Mouse (Mus musculus): ENCODE measurements around the gene Papolg. TPM values are rescaled to one million over a fixed set of nuclear protein-coding genes. Genes with fewer than 3 reads are reported as not detected.
"Not testable (repeated sequence)": the region's sequence is repeated elsewhere in the genome, so short reads cannot be mapped to it uniquely, and the experiment has no call there.

Gene Papolg
- 3.2 TPM for polyA plus RNA-seq (2012; fragmentation: generic; extraction: Trizol)

- no peak for TF ChIP-seq SRF (IDR thresholded peaks at IDR 0.05; ENCODE audit: control insufficient read depth, insufficient read length, low read depth)
- TF ChIP-seq POLR2AphosphoS2 (IDR thresholded peaks at IDR 0.05; ENCODE audit: insufficient read length, low read depth): peak; percentile 88
- TF ChIP-seq MYOD1 (IDR thresholded peaks at IDR 0.05; ENCODE audit: control insufficient read depth in 1 of 3, insufficient read length in 2 of 3, low read depth in 2 of 3): no peak
- peak; percentile 87 for TF ChIP-seq POLR2A (IDR thresholded peaks at IDR 0.05; ENCODE audit: insufficient read length, low read depth)
- Histone ChIP-seq H3K4me2 (ENCODE audit: low read depth) (peak within 1 kb of the TSS; percentile 98), H3K79me2 (ENCODE audit: control insufficient read depth, insufficient read depth) (peaks cover 19% of the 10 kb centered on the region), H3K4me3 (peak within 1 kb of the TSS; percentile 90), H3K27me3 (ENCODE audit: control insufficient read depth, insufficient read depth, insufficient read length) (no peaks in the 10 kb centered on the region), H3ac (ENCODE audit: control insufficient read depth, insufficient read length) (peak within 1 kb of the TSS; percentile 36), H3K36me3 (ENCODE audit: control insufficient read depth, insufficient read depth) (peaks cover 4% of the 10 kb centered on the region)
Measured at GRCm38 (mm10) chr11:23895060-23895426, at the start of gene Papolg. Gene Papolg, minus strand, starts transcription at chr11:23895253.

DNA sequence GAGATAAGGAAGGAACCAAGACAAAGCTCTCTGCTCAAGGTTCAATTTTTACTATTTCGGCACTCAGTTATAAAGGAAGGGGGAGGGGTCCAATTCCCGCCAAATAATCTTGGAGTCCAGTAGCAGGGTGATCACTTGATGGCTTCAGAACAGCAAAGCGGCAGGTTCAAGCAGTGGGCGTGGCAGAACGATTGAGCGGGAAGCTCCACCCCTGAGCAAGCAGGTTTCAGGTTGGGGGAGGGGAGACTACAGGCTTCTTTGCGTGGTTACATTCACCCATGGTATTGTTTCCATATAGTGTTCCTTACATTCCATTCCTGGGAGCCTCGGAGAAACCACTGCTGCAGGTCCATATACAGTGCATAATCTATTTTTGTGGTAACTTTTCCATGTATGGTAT, 33.1 kb upstream of the Papolg start:
- H3K79me2 ChIP-seq (ENCODE audit: control insufficient read depth, insufficient read depth); H3K27me3 ChIP-seq (ENCODE audit: control insufficient read depth, insufficient read depth, insufficient read length); H3ac ChIP-seq (ENCODE audit: control insufficient read depth, insufficient read length); H3K4me3 ChIP-seq; H3K36me3 ChIP-seq (ENCODE audit: control insufficient read depth, insufficient read depth); H3K4me2 ChIP-seq (ENCODE audit: low read depth): not testable (repeated sequence)

GRCm38 (mm10) chr11:23927643-23928042, 32.6 kb upstream of the Papolg start:
- TF ChIP-seq SRF (IDR thresholded peaks at IDR 0.05; ENCODE audit: control insufficient read depth, insufficient read length, low read depth): no peak
- no peak for TF ChIP-seq MYOD1 (IDR thresholded peaks at IDR 0.05; ENCODE audit: control insufficient read depth in 1 of 3, insufficient read length in 2 of 3, low read depth in 2 of 3)
- no peak for TF ChIP-seq E2F4 (IDR thresholded peaks at IDR 0.05; ENCODE audit: insufficient read depth)
- TF ChIP-seq REST (IDR thresholded peaks at IDR 0.05; ENCODE audit: insufficient read depth, insufficient read length): no peak
- no peak for TF ChIP-seq POLR2AphosphoS2 (IDR thresholded peaks at IDR 0.05; ENCODE audit: insufficient read length, low read depth)
- TF ChIP-seq MAX (IDR thresholded peaks at IDR 0.05; ENCODE audit: low read depth): no peak
- TF ChIP-seq USF1 (IDR thresholded peaks at IDR 0.05; ENCODE audit: low read depth): no peak
- TF ChIP-seq TCF12 (IDR thresholded peaks at IDR 0.05; ENCODE audit: insufficient read depth, poor library complexity, severe bottlenecking): no peak
- TF ChIP-seq CEBPB (IDR thresholded peaks at IDR 0.05; ENCODE audit: insufficient read depth, poor library complexity, severe bottlenecking): no peak
- no peak for TF ChIP-seq TCF3 (IDR thresholded peaks at IDR 0.05; ENCODE audit: insufficient read length, low read depth)
- TF ChIP-seq MYOG (IDR thresholded peaks at IDR 0.05; ENCODE audit: control insufficient read depth in 1 of 3, insufficient read depth in 1 of 3, insufficient read length in 2 of 3, low read depth in 2 of 3): no peak
- no peak for TF ChIP-seq POLR2A (IDR thresholded peaks at IDR 0.05; ENCODE audit: insufficient read length, low read depth)
- no peak overlapping the region for H3K4me3 ChIP-seq
- H3K36me3 ChIP-seq (ENCODE audit: control insufficient read depth, insufficient read depth): no peaks in the 10 kb centered on the region
- no peak overlapping the region for H3ac ChIP-seq (ENCODE audit: control insufficient read depth, insufficient read length)
- H3K79me2 ChIP-seq (ENCODE audit: control insufficient read depth, insufficient read depth): no peaks in the 10 kb centered on the region
- no peaks in the 10 kb centered on the region for H3K27me3 ChIP-seq (ENCODE audit: control insufficient read depth, insufficient read depth, insufficient read length)
- no peak overlapping the region for H3K4me2 ChIP-seq (ENCODE audit: low read depth)

DNA sequence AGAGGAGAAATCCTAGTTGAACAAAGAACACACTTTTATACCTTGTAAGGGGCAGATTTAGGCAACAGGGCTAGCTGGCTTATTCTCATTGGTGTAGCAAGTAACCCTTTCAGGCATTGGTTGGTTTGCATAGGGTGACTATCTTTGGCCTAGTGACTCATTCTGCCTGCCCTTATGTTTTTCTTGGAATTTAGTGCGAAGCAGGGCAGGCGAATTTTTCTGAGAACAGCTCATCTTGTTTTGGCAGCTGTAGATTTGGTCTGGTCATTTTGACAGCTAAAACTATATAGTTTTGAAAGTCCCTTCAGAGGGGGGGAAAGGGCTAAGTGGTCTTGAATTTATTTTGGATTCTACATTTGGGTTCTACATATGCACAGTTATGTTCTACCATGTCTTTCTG, 18.8 kb upstream of the Papolg start:
- not testable (repeated sequence) for H3K79me2 ChIP-seq (ENCODE audit: control insufficient read depth, insufficient read depth); H3ac ChIP-seq (ENCODE audit: control insufficient read depth, insufficient read length); H3K27me3 ChIP-seq (ENCODE audit: control insufficient read depth, insufficient read depth, insufficient read length); H3K4me3 ChIP-seq; H3K36me3 ChIP-seq (ENCODE audit: control insufficient read depth, insufficient read depth)
- peak overlapping the region; percentile 35 for H3K4me2 ChIP-seq (ENCODE audit: low read depth)

DNA sequence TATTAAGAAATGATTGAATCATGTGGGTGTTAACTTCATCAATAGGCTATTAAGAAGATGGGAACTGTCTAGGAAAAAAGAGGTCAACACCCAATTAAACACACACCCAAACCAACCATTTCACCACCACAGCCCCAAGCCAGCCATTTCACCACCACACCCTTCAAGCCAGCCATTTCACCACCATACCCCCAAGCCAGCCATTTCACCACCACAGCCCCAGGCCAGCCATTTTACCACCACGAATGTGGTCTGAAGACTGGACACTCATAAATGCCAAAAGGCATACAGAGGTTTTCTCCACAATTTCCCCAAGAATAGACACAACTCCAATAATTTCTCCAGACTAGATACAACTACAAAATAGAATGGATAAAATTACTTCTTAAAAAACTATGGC, 8.9 kb upstream of the Papolg start:
- Histone ChIP-seq H3ac (ENCODE audit: control insufficient read depth, insufficient read length) (no peak overlapping the region), H3K79me2 (ENCODE audit: control insufficient read depth, insufficient read depth) (no peaks in the 10 kb centered on the region), H3K27me3 (ENCODE audit: control insufficient read depth, insufficient read depth, insufficient read length) (no peaks in the 10 kb centered on the region), H3K4me2 (ENCODE audit: low read depth) (no peak overlapping the region), H3K4me3 (no peak overlapping the region), H3K36me3 (ENCODE audit: control insufficient read depth, insufficient read depth) (no peaks in the 10 kb centered on the region)
- TF ChIP-seq REST (IDR thresholded peaks at IDR 0.05; ENCODE audit: insufficient read depth, insufficient read length) (no peak), TCF3 (IDR thresholded peaks at IDR 0.05; ENCODE audit: insufficient read length, low read depth) (no peak), USF1 (IDR thresholded peaks at IDR 0.05; ENCODE audit: low read depth) (no peak), POLR2A (IDR thresholded peaks at IDR 0.05; ENCODE audit: insufficient read length, low read depth) (no peak), TCF12 (IDR thresholded peaks at IDR 0.05; ENCODE audit: insufficient read depth, poor library complexity, severe bottlenecking) (no peak), MYOG (IDR thresholded peaks at IDR 0.05; ENCODE audit: control insufficient read depth in 1 of 3, insufficient read depth in 1 of 3, insufficient read length in 2 of 3, low read depth in 2 of 3) (no peak), MAX (IDR thresholded peaks at IDR 0.05; ENCODE audit: low read depth) (no peak), E2F4 (IDR thresholded peaks at IDR 0.05; ENCODE audit: insufficient read depth) (no peak), MYOD1 (IDR thresholded peaks at IDR 0.05; ENCODE audit: control insufficient read depth in 1 of 3, insufficient read length in 2 of 3, low read depth in 2 of 3) (no peak), CEBPB (IDR thresholded peaks at IDR 0.05; ENCODE audit: insufficient read depth, poor library complexity, severe bottlenecking) (no peak), SRF (IDR thresholded peaks at IDR 0.05; ENCODE audit: control insufficient read depth, insufficient read length, low read depth) (no peak)

Measured in myocyte (in vitro differentiated cells).